Mouse (Mus musculus) macrophage (primary cell): ENCODE data around the gene Gpbp1. TPM values are rescaled to one million over a fixed set of nuclear protein-coding genes. Genes with fewer than 3 reads are reported as not detected.

ENCODE experiments used
- H3K27ac ChIP-seq: fragments of 350-480 bp; formaldehyde crosslinking; 2 replicates; pipeline ENCODE4 v1.9.0; 2021
- H3K36me3 ChIP-seq: fragments of 350-480 bp; formaldehyde crosslinking; 2 replicates; pipeline ENCODE4 v1.9.0; 2021; ENCODE audit errors: inconsistent target
- H3K4me3 ChIP-seq: fragments of 350-480 bp; formaldehyde crosslinking; 2 replicates; pipeline ENCODE4 v1.9.0; 2021; ENCODE audit errors: inconsistent target
- H3K79me2 ChIP-seq: fragments of 350-480 bp; formaldehyde crosslinking; 2 replicates; pipeline ENCODE4 v1.9.0; 2021; ENCODE audit errors: inconsistent target
- WGBS: methylation state at CpG from one replicate; pipeline ENCODE4 v1.1.7; 2026; ENCODE audit warnings: inconsistent platforms; ENCODE audit not compliant: missing documents; 5-methylcytosine and 5-hydroxymethylcytosine counted together
- polyA plus RNA-seq: library from polyadenylated mRNA; stranded (reverse); fragments of 250-400 nt; gene quantifications from 3 replicates; pipeline ENCODE4 v1.2.4, GENCODE M21; 2018; ENCODE audit warnings: inconsistent platforms

The Gpbp1 gene
- polyA plus RNA-seq, 1 experiment from 2014 or later: 60.3 TPM

GRCm38 (mm10) chr13:111410831-111411230, 79.1 kb downstream of the Gpbp1 start:
- Histone ChIP-seq H3K27ac (no peak overlapping the region), H3K4me3 (no peak overlapping the region), H3K79me2 (no peaks in the 10 kb centered on the region), H3K36me3 (no peaks in the 10 kb centered on the region)
- 1% methylated on average over 7 of the region's 7 CpGs for WGBS

GRCm38 (mm10) chr13:111406859-111407389, 83.0 kb downstream of the Gpbp1 start:
- 76% methylated on average over 9 of the region's 9 CpGs for WGBS
- Histone ChIP-seq H3K36me3 (no peaks in the 10 kb centered on the region), H3K27ac (no peak overlapping the region), H3K4me3 (no peak overlapping the region), H3K79me2 (no peaks in the 10 kb centered on the region)

- Histone ChIP-seq H3K79me2 (no peaks in the 10 kb centered on the region), H3K36me3 (no peaks in the 10 kb centered on the region), H3K4me3 (no peak overlapping the region), H3K27ac (no peak overlapping the region)
- 96% methylated on average over 3 of the region's 3 CpGs for WGBS
These were observed 84.0 kb downstream of the Gpbp1 start for GRCm38 (mm10) chr13:111405956-111406355.

- Histone ChIP-seq H3K4me3 (no peak overlapping the region), H3K36me3 (no peaks in the 10 kb centered on the region), H3K79me2 (no peaks in the 10 kb centered on the region), H3K27ac (no peak overlapping the region)
- whole genome bisulfite sequencing: 81% methylated on average over 5 of the region's 5 CpGs
These were observed 92.2 kb downstream of the Gpbp1 start for GRCm38 (mm10) chr13:111397600-111398151.

- Histone ChIP-seq H3K4me3 (no peak overlapping the region), H3K79me2 (no peaks in the 10 kb centered on the region), H3K36me3 (no peaks in the 10 kb centered on the region), H3K27ac (no peak overlapping the region)
- 23% methylated on average over 7 of the region's 7 CpGs for WGBS
These were observed 92.8 kb downstream of the Gpbp1 start for GRCm38 (mm10) chr13:111397061-111397460.

GRCm38 (mm10) chr13:111395528-111395927, 94.4 kb downstream of the Gpbp1 start:
- WGBS: 91% methylated on average over 7 of the region's 7 CpGs
- Histone ChIP-seq H3K79me2 (no peaks in the 10 kb centered on the region), H3K36me3 (no peaks in the 10 kb centered on the region), H3K4me3 (no peak overlapping the region), H3K27ac (no peak overlapping the region)

GRCm38 (mm10) chr13:111394904-111395303, 95.0 kb downstream of the Gpbp1 start:
- H3K4me3 ChIP-seq: no peak overlapping the region
- no peaks in the 10 kb centered on the region for H3K79me2 ChIP-seq
- 51% methylated on average over 4 of the region's 4 CpGs for WGBS
- H3K27ac ChIP-seq: no peak overlapping the region
- no peaks in the 10 kb centered on the region for H3K36me3 ChIP-seq

GRCm38 (mm10) chr13:111394341-111394740, 95.6 kb downstream of the Gpbp1 start:
- no peaks in the 10 kb centered on the region for H3K79me2 ChIP-seq
- H3K36me3 ChIP-seq: no peaks in the 10 kb centered on the region
- WGBS: 94% methylated on average over 8 of the region's 8 CpGs
- H3K27ac ChIP-seq: no peak overlapping the region
- H3K4me3 ChIP-seq: no peak overlapping the region

GRCm38 (mm10) chr13:111393426-111393825, 96.5 kb downstream of the Gpbp1 start:
- H3K27ac ChIP-seq: no peak overlapping the region
- H3K4me3 ChIP-seq: no peak overlapping the region
- no peaks in the 10 kb centered on the region for H3K36me3 ChIP-seq
- 90% methylated on average over 5 of the region's 6 CpGs for WGBS
- H3K79me2 ChIP-seq: no peaks in the 10 kb centered on the region

- WGBS: 86% methylated on average over 5 of the region's 5 CpGs
- Histone ChIP-seq H3K79me2 (no peaks in the 10 kb centered on the region), H3K27ac (no peak overlapping the region), H3K36me3 (no peaks in the 10 kb centered on the region), H3K4me3 (no peak overlapping the region)
These were observed 98.5 kb downstream of the Gpbp1 start for GRCm38 (mm10) chr13:111391426-111391825.

GRCm38 (mm10) chr13:111391011-111391410, 98.9 kb downstream of the Gpbp1 start:
- H3K27ac ChIP-seq: no peak overlapping the region
- 100% methylated on average over 1 of the region's 1 CpGs for WGBS
- no peaks in the 10 kb centered on the region for H3K36me3 ChIP-seq
- H3K4me3 ChIP-seq: no peak overlapping the region
- no peaks in the 10 kb centered on the region for H3K79me2 ChIP-seq

GRCm38 (mm10) chr13:111384011-111384985, 105.6 kb downstream of the Gpbp1 start:
- H3K79me2 ChIP-seq: no peaks in the 10 kb centered on the region
- no peak overlapping the region for H3K4me3 ChIP-seq
- WGBS: 85% methylated on average over 12 of the region's 12 CpGs
- H3K36me3 ChIP-seq: no peaks in the 10 kb centered on the region
- H3K27ac ChIP-seq: no peak overlapping the region
